9 mouse cellular contexts compared by ENCODE assay signal in the genomic region with DNA sequence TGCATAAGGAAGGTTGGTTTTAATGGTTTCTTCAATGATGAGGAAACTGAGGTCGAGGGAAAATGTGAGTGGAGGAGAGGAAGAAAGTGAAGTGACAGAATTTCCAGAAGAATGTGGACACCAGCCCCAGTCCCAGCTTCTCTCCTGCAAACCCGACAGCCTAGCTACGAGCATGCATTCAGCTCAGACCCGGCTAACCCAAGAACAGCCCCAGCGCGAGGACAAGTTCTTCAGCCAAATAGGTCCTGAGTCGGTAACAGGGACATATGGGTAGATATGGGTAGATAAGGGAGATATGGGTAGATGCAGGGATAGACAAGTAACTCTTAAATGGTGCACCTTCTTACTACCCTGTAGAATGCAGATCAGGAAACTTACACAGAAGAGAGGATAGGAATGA. TPM values are rescaled to one million over a fixed set of nuclear protein-coding genes. Genes with fewer than 3 reads are reported as not detected.
DNase-seq lines count a peak whose midpoint lies in the region; ATAC-seq lines count a peak whose summit lies in the region.
"Had no signal": no experiment of that assay in that cellular context is flagged by ENCODE, and none has a peak within 500 bp of the region (broad histone marks: within the 10 kb centered on the region; RNA-seq: fewer than 3 reads in every experiment).

No protein-coding gene starts in this region.

- no peak for ATAC-seq in heart, embryonic 14.5 days (ENCODE audit: insufficient number of reproducible peaks, insufficient read depth, low FRiP score, low read depth)
- no peak for ATAC-seq in embryonic facial prominence, embryonic 14.5 days (ENCODE audit: low read depth)
- ATAC-seq in intestine, embryonic 14.5 days (replicated peaks; ENCODE audit: low FRiP score, low TSS enrichment, low read depth): no peak
- no peak for ATAC-seq in midbrain, embryonic 16.5 days

- H3K27ac ChIP-seq in heart, embryonic 14.5 days (replicated peaks in 1 of 2; ENCODE audit: control insufficient read depth in 1 of 2, insufficient read depth in 1 of 2, low read depth in 2 of 2, low read length in 2 of 2): no peak overlapping the region
- peak overlapping the region; percentile 69; the same call in 1 of the 2 replicates for H3K27ac ChIP-seq in embryonic facial prominence, embryonic 14.5 days (replicated peaks; ENCODE audit: low read depth, low read length)
- no peak overlapping the region for H3K27ac ChIP-seq in intestine, embryonic 14.5 days (ENCODE audit: low read depth)
- no peak overlapping the region for H3K27ac ChIP-seq in midbrain, embryonic 16.5 days (ENCODE audit: low read length)
- H3K27ac ChIP-seq: macrophage had no signal

- WGBS in heart, embryonic 14.5 days: 57% methylated on average over 7 of the region's 7 CpGs
- WGBS in embryonic facial prominence, embryonic 14.5 days: 67% methylated on average over 7 of the region's 7 CpGs
- 72% methylated on average over 7 of the region's 7 CpGs for whole genome bisulfite sequencing in intestine, embryonic 14.5 days
- WGBS in midbrain, embryonic 16.5 days: 64% methylated on average over 7 of the region's 7 CpGs

- DNase-seq in heart, postnatal 10 days: no peak
- no peak for DNase-seq in embryonic facial prominence, embryonic 14.5 days (ENCODE audit: low spot score)
- no peak for DNase-seq in intestine, embryonic 14.5 days (ENCODE audit: low spot score)
- no peak for DNase-seq in spleen, adult 18-20 months
- DNase-seq in right cerebral cortex, adult 18-20 months: no peak
- no peak for DNase-seq in left cerebral cortex, adult 18-20 months (ENCODE audit: low spot score in 2 of 2)

- no peaks in the 10 kb centered on the region for H3K9me3 ChIP-seq in heart, embryonic 14.5 days (ENCODE audit: control insufficient read depth, low read length)
- H3K9me3 ChIP-seq in embryonic facial prominence, embryonic 14.5 days (ENCODE audit: control insufficient read depth, low read length): no peaks in the 10 kb centered on the region
- no peaks in the 10 kb centered on the region for H3K9me3 ChIP-seq in intestine, embryonic 14.5 days (ENCODE audit: control insufficient read depth, low read length)
- no peaks in the 10 kb centered on the region for H3K9me3 ChIP-seq in midbrain, embryonic 16.5 days (replicated peaks; ENCODE audit: control insufficient read depth, low read length, poor library complexity, severe bottlenecking)

- peaks cover 36 to 59% of the 10 kb centered on the region in 2 experiments for H3K4me1 ChIP-seq in heart, embryonic 14.5 days (ENCODE audit: control insufficient read depth in 2 of 2, insufficient read depth in 2 of 2, low read length in 2 of 2)
- peaks cover 52% of the 10 kb centered on the region for H3K4me1 ChIP-seq in embryonic facial prominence, embryonic 14.5 days (ENCODE audit: control insufficient read depth, insufficient read depth, low read length)
- peaks cover 49% of the 10 kb centered on the region for H3K4me1 ChIP-seq in intestine, embryonic 14.5 days (replicated peaks; ENCODE audit: control insufficient read depth, insufficient read depth, low read length)
- H3K4me1 ChIP-seq in midbrain, embryonic 16.5 days (ENCODE audit: control insufficient read depth, insufficient read depth, low read length): peaks cover 15% of the 10 kb centered on the region

- H3K4me3 ChIP-seq in heart, embryonic 14.5 days (ENCODE audit: control insufficient read depth in 1 of 2, insufficient read depth in 1 of 2, low read depth in 1 of 2, low read length in 2 of 2): peak overlapping the region; percentile 3 to 74; a peak in 3 of 4 replicates
- H3K4me3 ChIP-seq in embryonic facial prominence, embryonic 14.5 days (ENCODE audit: low read depth, low read length): peak overlapping the region; percentile 74
- peak overlapping the region; percentile 58 for H3K4me3 ChIP-seq in intestine, embryonic 14.5 days (ENCODE audit: low read depth, low read length)
- no peak overlapping the region for H3K4me3 ChIP-seq in midbrain, embryonic 16.5 days (ENCODE audit: low read depth, low read length)

- H3K4me2 ChIP-seq in heart, embryonic 14.5 days (ENCODE audit: low read length): peak overlapping the region; percentile 81
- H3K4me2 ChIP-seq in embryonic facial prominence, embryonic 14.5 days (ENCODE audit: low read depth, low read length): peak overlapping the region; percentile 69
- H3K4me2 ChIP-seq in intestine, embryonic 14.5 days (ENCODE audit: low read length): peak overlapping the region; percentile 66
- H3K4me2 ChIP-seq in midbrain, embryonic 16.5 days (ENCODE audit: low read length): peak overlapping the region; percentile 76

- H3K9ac ChIP-seq in heart, embryonic 14.5 days (ENCODE audit: low read length): peak overlapping the region; percentile 82; the same call in 1 of the 2 replicates
- H3K9ac ChIP-seq in embryonic facial prominence, embryonic 14.5 days (ENCODE audit: low read depth, low read length): peak overlapping the region; percentile 80
- peak overlapping the region; percentile 68; the same call in 1 of the 2 replicates for H3K9ac ChIP-seq in intestine, embryonic 14.5 days (ENCODE audit: low read length)
- no peak overlapping the region for H3K9ac ChIP-seq in midbrain, embryonic 16.5 days (ENCODE audit: low read depth, low read length)

- H3K36me3 ChIP-seq in heart, embryonic 14.5 days (ENCODE audit: control insufficient read depth, insufficient read depth, low read length): no peaks in the 10 kb centered on the region
- H3K36me3 ChIP-seq in embryonic facial prominence, embryonic 14.5 days (ENCODE audit: control insufficient read depth, insufficient read depth, low read length): 0 out of 2 replicates have a peak, but pooled peaks cover 3% of the 10 kb centered on the region
- H3K36me3 ChIP-seq in intestine, embryonic 14.5 days (ENCODE audit: control insufficient read depth, insufficient read depth, low read length): no peaks in the 10 kb centered on the region
- H3K36me3 ChIP-seq in midbrain, embryonic 16.5 days (ENCODE audit: control insufficient read depth, insufficient read depth, low read length): no peaks in the 10 kb centered on the region

- no peaks in the 10 kb centered on the region for H3K27me3 ChIP-seq in heart, embryonic 14.5 days (ENCODE audit: control insufficient read depth, insufficient read depth, low read length)
- no peaks in the 10 kb centered on the region for H3K27me3 ChIP-seq in embryonic facial prominence, embryonic 14.5 days (replicated peaks; ENCODE audit: control insufficient read depth, insufficient read depth, low read length)
- no peaks in the 10 kb centered on the region for H3K27me3 ChIP-seq in intestine, embryonic 14.5 days (replicated peaks; ENCODE audit: control insufficient read depth, insufficient read depth, low read length)
- peaks cover 2% of the 10 kb centered on the region; the same call in 1 of the 2 replicates for H3K27me3 ChIP-seq in midbrain, embryonic 16.5 days (ENCODE audit: control insufficient read depth, insufficient read depth, low read depth, low read length)

- intact Hi-C loops in heart, postnatal 10 days (cut with DNase I): loop anchor here (2.0 to 5.0 kb wide), 3 partner anchors 80 to 141 kb away; a partner anchor contains a TSS

RNA-seq across cellular contexts. Expression of a gene that starts 1.4 kb away (rescaled TPM):
- 4.8 and 5.0 TPM in 2 replicates for polyA plus RNA-seq in heart, embryonic 14.5 days (2014; fragmentation: Nextera tagmentation; extraction: Ambion mirVana)
- 10 to 100 TPM; 12.1 to 15.3 TPM for total RNA-seq in heart, postnatal 10 days (2021)
- polyA plus RNA-seq in embryonic facial prominence, embryonic 14.5 days (2014; fragmentation: Nextera tagmentation; extraction: Ambion mirVana): 12.8 and 14.4 TPM in 2 replicates
- 10.4 and 11.6 TPM in 2 replicates for polyA plus RNA-seq in intestine, embryonic 14.5 days (2014; fragmentation: Nextera tagmentation; extraction: Ambion mirVana)
- polyA plus RNA-seq in midbrain, embryonic 16.5 days (2015; fragmentation: Nextera tagmentation; extraction: Ambion mirVana): 2.0 TPM in 2 replicates
- 1 to 10 TPM; 1.0 to 1.1 TPM for total RNA-seq in left cerebral cortex, adult 18-20 months (2021)
